Mouse (Mus musculus) lung, embryonic 14.5 days (tissue): ENCODE data around the gene Nfam1. TPM values are rescaled to one million over a fixed set of nuclear protein-coding genes. Genes with fewer than 3 reads are reported as not detected.

ENCODE experiments used
- ATAC-seq: fragments of 200-750 bp; cut with Nextera tagmentation; 2 replicates; pipeline ENCODE4 v1.8.0; 2017; ENCODE audit warnings: mild to moderate bottlenecking, moderate TSS enrichment, moderate library complexity; ENCODE audit not compliant: insufficient read depth
- DNase-seq: peaks from one replicate; pipeline ENCODE4 v3.0.0-alpha.2; 2015
- H3K27ac ChIP-seq: fragments of 300-500 bp; sonication (generic); 2 replicates; pipeline ENCODE4 v1.5.1; 2014; ENCODE audit warnings: low read depth, mild to moderate bottlenecking, moderate library complexity
- H3K27me3 ChIP-seq: fragments of 300-500 bp; sonication (generic); 2 replicates; pipeline ENCODE4 v1.6.1; 2014; ENCODE audit warnings: low read length, control low read depth; ENCODE audit not compliant: insufficient read depth
- H3K36me3 ChIP-seq: fragments of 300-500 bp; sonication (generic); 2 replicates; pipeline ENCODE4 v1.6.1; 2014; ENCODE audit warnings: control low read depth; ENCODE audit not compliant: insufficient read depth
- H3K4me1 ChIP-seq: fragments of 300-500 bp; sonication (generic); 2 replicates; pipeline ENCODE4 v1.6.1; 2014; ENCODE audit warnings: antibody characterized with exemption, control low read depth; ENCODE audit not compliant: insufficient read depth
- H3K4me2 ChIP-seq: fragments of 300-500 bp; sonication (generic); 2 replicates; pipeline ENCODE4 v1.6.1; 2014; ENCODE audit warnings: mild to moderate bottlenecking
- H3K4me3 ChIP-seq: fragments of 300-500 bp; sonication (generic); 2 replicates; pipeline ENCODE4 v1.5.1; 2014; ENCODE audit warnings: low read depth, low read length
- H3K9ac ChIP-seq: fragments of 300-500 bp; sonication (generic); 2 replicates; pipeline ENCODE4 v1.6.1; 2014
- H3K9me3 ChIP-seq: fragments of 300-500 bp; sonication (generic); 2 replicates; pipeline ENCODE4 v1.6.1; 2016; ENCODE audit warnings: low read depth, low read length, control low read depth
- CTCF ChIP-seq: IDR thresholded peaks from 2 replicates; pipeline ENCODE4 v1.5.1; 2016; ENCODE audit warnings: antibody characterized with exemption, low read depth
- WGBS: fragments of 180-500 bp; shearing (Covaris S2); extraction: QIAGEN DNeasy Blood & Tissue Kit; methylation state at CpG from one replicate; pipeline ENCODE4 v1.1.7; 2014; 5-methylcytosine and 5-hydroxymethylcytosine counted together
- polyA plus RNA-seq: library from polyadenylated mRNA; unstranded; fragments of >200 nt; fragmentation: Nextera tagmentation; extraction: Ambion mirVana; gene quantifications from 2 replicates; pipeline ENCODE4 v1.2.1, GENCODE M21; 2014

Gene Nfam1
- polyA plus RNA-seq, 1 experiment from 2014 or later: 3.6 TPM

- H3K9ac ChIP-seq: no peak overlapping the region
- no peaks in the 10 kb centered on the region for H3K9me3 ChIP-seq
- TF ChIP-seq CTCF: no peak
- no peak overlapping the region for H3K4me3 ChIP-seq
- H3K36me3 ChIP-seq: no peaks in the 10 kb centered on the region
- ATAC-seq (no peak), DNase-seq (no peak)
- WGBS: 72% methylated on average over 6 of the region's 6 CpGs
- peaks cover 20% of the 10 kb centered on the region for H3K27me3 ChIP-seq
- H3K27ac ChIP-seq: no peak overlapping the region
- no peak overlapping the region for H3K4me2 ChIP-seq
- 0 out of 2 replicates have a peak, but pooled peaks cover 5% of the 10 kb centered on the region for H3K4me1 ChIP-seq
Observed at GRCm38 (mm10) chr15:82989190-82989704, 43.9 kb downstream of the Nfam1 start.

- Histone ChIP-seq H3K9ac (peak within 1 kb of the TSS; percentile 41; the same call in 1 of the 2 replicates), H3K4me2 (peak within 1 kb of the TSS; percentile 79), H3K36me3 (no peaks in the 10 kb centered on the region), H3K27me3 (peaks cover 20% of the 10 kb centered on the region), H3K27ac (no peak within 1 kb of the TSS), H3K9me3 (no peaks in the 10 kb centered on the region), H3K4me3 (peak within 1 kb of the TSS; percentile 38), H3K4me1 (peaks cover 10% of the 10 kb centered on the region)
- WGBS: 0% methylated on average over 20 of the region's 20 CpGs
- no peak for TF ChIP-seq CTCF
- DNase-seq: peak; percentile 97
- peak; percentile 93 for ATAC-seq
Observed at GRCm38 (mm10) chr15:82987732-82988112, 45.4 kb downstream of the Nfam1 start, which contains the start of gene Tcf20. TSS of gene Tcf20 (minus strand) at chr15:82987872.

GRCm38 (mm10) chr15:82987014-82987731 lies 45.9 kb downstream of the Nfam1 start:
- Histone ChIP-seq H3K4me2 (peak overlapping the region; percentile 79), H3K9ac (peak overlapping the region; percentile 41; the same call in 1 of the 2 replicates), H3K4me3 (peak overlapping the region; percentile 38), H3K4me1 (peaks cover 13% of the 10 kb centered on the region), H3K9me3 (no peaks in the 10 kb centered on the region), H3K27me3 (peaks cover 20% of the 10 kb centered on the region), H3K27ac (no peak overlapping the region), H3K36me3 (no peaks in the 10 kb centered on the region)
- WGBS: under 1% methylated on average over 38 of the region's 38 CpGs
- TF ChIP-seq CTCF: no peak
- DNase-seq (no peak), ATAC-seq (peak; percentile 16; the same call in 1 of the 2 replicates)

- ATAC-seq (no peak), DNase-seq (no peak)
- Histone ChIP-seq H3K36me3 (no peaks in the 10 kb centered on the region), H3K9me3 (no peaks in the 10 kb centered on the region), H3K27ac (no peak overlapping the region), H3K4me2 (no peak overlapping the region), H3K27me3 (peaks cover 20% of the 10 kb centered on the region), H3K4me1 (peaks cover 19% of the 10 kb centered on the region), H3K4me3 (no peak overlapping the region), H3K9ac (no peak overlapping the region)
- WGBS: 59% methylated on average over 7 of the region's 7 CpGs
- no peak for TF ChIP-seq CTCF
Observed at GRCm38 (mm10) chr15:82984574-82984973, 48.5 kb downstream of the Nfam1 start.

GRCm38 (mm10) chr15:82984097-82984496 lies 49.0 kb downstream of the Nfam1 start:
- no peak overlapping the region for H3K4me2 ChIP-seq
- no peak overlapping the region for H3K27ac ChIP-seq
- peaks cover 19% of the 10 kb centered on the region for H3K4me1 ChIP-seq
- no peaks in the 10 kb centered on the region for H3K36me3 ChIP-seq
- H3K9me3 ChIP-seq: no peaks in the 10 kb centered on the region
- H3K4me3 ChIP-seq: no peak overlapping the region
- WGBS: 43% methylated on average over 4 of the region's 4 CpGs
- no peak for TF ChIP-seq CTCF
- ATAC-seq (no peak), DNase-seq (no peak)
- H3K27me3 ChIP-seq: peaks cover 18% of the 10 kb centered on the region
- no peak overlapping the region for H3K9ac ChIP-seq

GRCm38 (mm10) chr15:82983416-82984026 lies 49.6 kb downstream of the Nfam1 start:
- 17% methylated on average over 9 of the region's 9 CpGs for WGBS
- Histone ChIP-seq H3K4me3 (no peak overlapping the region), H3K9me3 (no peaks in the 10 kb centered on the region)

More at GRCm38 (mm10) chr15:82983416-82984026, 49.6 kb downstream of the Nfam1 start:
- Histone ChIP-seq H3K36me3 (no peaks in the 10 kb centered on the region), H3K9ac (no peak overlapping the region), H3K4me2 (peak overlapping the region; percentile 37), H3K4me1 (peaks cover 19% of the 10 kb centered on the region), H3K27ac (peak overlapping the region; percentile 13), H3K27me3 (peaks cover 18% of the 10 kb centered on the region)
- ATAC-seq: peak; percentile 35
- no peak for TF ChIP-seq CTCF
- DNase-seq: peak; percentile 67
